Mouse (Mus musculus): Measurements from ENCODE around the gene Frs2.

- TF ChIP-seq CTCF (IDR thresholded peaks at IDR 0.05; ENCODE audit: borderline replicate concordance, control insufficient read depth, extremely low read depth, insufficient read depth, low read length, poor library complexity) (peak; percentile 80), POLR2A (IDR thresholded peaks at IDR 0.05; ENCODE audit: control insufficient read depth, extremely low read depth, insufficient read depth, low read length, poor library complexity) (no peak)
Measured at GRCm38 (mm10) chr10:117078284-117078683, 70.0 kb downstream of the Frs2 start.
